Mouse (Mus musculus): ENCODE data around the gene Lrrc26. TPM values are rescaled to one million over a fixed set of nuclear protein-coding genes. Genes with fewer than 3 reads are reported as not detected.

Lrrc26 gene
- total RNA-seq, 2 experiments from 2014 or later = not detected

DNA sequence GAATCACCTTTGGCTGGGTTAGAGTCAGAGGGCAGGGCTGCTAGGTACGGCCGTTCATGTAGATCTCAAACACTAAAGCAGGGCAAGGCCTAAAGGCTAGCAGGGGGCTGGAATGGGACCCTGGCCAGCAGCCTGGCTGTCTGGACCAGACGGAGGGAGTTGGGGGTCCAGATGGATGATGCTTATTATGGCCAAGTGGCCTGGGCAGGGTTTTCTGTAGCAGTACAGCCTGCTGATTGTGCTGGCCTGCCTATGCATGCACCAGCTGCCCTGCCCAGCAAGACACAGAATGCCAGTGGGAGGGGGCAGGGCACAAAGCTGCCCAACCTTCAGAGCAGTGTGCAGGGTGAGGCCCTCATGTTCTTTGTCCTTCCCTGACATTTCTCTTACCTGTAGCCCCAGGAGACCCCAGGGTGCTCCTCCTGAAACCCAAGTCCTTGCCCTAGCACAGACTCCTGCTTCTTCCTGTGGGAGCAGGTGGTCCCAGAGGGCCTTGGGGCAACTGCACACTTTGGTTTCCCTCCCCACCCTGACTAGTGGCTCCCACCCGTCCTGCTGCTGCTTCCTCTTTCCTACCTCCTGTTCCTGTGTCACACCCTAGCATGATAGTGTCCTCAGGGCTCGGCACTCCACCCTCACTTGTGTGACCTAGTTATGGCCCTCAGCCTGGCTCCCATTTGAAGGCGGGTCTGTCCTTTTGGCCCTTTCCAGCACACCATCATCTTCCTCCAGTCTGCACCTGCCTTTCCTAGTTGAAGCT lies 23.6 kb upstream of the Lrrc26 start:
- no peak for DNase-seq (ENCODE audit: low spot score in 2 of 2)

DNA sequence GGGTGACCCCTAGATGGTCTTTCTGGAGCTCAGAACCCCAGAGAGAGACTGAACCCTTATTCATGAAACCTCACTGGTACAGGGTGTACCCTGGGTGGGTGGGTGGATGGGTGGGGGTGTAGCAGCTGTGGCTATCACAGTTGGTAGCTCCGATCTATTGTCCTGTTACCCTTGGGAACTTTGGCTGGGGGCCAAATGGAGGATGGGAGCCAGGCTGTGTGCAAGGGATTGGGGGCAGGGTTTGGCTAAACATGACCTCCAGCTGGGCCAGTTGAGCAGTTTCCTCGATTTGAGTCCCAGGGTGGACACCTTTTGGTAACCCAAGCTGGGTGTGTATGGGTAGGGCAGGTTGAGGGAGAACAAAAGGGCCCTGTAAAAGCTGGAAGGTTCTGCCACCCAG lies 23.0 kb upstream of the Lrrc26 start:
- DNase-seq (ENCODE audit: low spot score in 2 of 2) = peak in 1 of 2 experiments; percentile 35

GRCm38 (mm10) chr2:25267241-25267640 lies 22.5 kb upstream of the Lrrc26 start:
- no peak for DNase-seq (ENCODE audit: low spot score in 2 of 2)

DNA sequence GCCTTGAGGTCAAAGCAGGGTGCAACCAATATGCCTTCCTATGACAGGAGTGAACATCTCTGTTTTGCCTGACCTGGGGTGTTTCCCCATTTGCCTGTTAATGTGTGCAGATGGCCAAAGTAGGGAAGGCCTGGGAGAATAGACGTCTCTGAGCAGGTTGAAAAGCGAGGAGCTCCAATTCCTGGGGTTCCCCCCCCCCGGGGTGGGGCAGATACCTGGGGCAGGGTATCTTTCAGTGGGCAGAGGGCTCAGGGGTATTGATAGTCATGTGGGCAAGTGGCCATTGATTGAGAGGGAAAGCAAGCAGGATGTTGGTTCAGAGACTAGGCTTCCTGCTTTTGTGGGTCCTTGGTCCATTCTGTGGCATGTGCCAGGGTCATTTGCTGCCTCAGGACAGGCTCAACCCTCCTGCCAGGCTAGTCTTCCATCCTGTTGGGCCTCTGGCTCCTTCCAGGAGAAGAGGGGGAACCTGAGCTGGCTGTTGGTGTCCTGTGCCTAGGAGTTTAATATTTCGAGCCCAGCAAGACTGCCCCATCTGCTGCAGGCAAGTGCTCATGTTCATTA lies 21.9 kb upstream of the Lrrc26 start:
- DNase-seq (ENCODE audit: low spot score in 2 of 2) = no peak

DNA sequence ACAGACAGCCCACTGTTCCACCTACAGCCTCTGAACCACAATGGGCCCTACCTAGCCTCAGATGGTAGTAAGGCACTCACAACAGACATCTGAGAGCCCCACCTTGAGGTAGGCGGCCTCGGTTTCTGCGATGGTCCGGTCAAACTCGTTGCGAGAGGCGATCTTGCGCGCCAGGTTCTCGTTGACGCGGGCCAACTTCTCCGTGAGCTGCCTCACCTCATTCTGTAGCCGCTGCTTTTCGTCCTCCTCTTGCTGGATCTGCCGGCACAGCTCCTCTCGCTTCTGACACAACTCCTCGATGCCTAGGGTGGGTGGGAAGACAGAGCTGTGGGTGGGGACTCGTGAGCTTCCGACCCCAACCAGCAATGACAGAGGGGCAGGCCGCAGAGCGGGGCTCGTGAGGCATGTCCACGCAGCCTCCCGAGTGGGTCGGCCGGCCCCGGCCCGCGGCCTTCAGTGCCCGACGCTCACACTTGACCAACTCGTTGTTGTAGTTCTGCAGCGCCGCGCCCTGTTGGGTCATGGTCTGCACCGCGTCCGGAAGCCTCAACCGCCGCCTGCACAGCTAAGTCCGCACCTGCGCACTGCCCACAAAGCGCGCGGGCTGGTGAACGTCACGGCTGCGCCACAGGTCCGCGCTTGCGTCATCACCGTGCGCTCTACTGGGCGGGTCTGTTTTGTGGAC lies 17.7 kb upstream of the Lrrc26 start, which contains the start of the genes Ssna1 and Anapc2:
Gene Ssna1, minus strand, starts transcription at position 612 of the 685 bp plus-strand sequence.
Gene Anapc2, plus strand, starts transcription at position 652 of the 685 bp plus-strand sequence.
- peak; percentile 98 to 99 for DNase-seq (ENCODE audit: low spot score in 2 of 2)

- no peak for DNase-seq (ENCODE audit: low spot score in 2 of 2)
Measured at GRCm38 (mm10) chr2:25272515-25272914, 17.2 kb upstream of the Lrrc26 start.

DNA sequence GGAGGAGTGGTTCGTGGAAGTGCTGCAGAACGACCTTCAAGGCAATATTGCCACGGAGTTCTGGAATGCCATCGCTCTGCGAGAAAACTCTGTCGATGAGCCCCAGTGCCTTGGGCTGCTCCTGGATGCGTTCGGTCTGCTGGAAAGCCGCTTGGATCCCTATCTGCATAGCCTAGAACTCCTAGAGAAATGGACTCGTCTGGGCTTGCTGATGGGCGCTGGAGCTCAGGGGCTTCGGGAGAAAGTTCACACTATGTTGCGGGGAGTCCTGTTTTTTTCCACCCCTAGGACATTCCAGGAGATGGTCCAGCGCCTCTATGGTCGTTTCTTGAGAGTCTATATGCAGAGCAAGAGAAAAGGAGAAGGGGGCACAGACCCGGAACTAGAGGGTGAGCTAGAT lies 16.7 kb upstream of the Lrrc26 start:
- DNase-seq (ENCODE audit: low spot score in 2 of 2) = no peak

DNA sequence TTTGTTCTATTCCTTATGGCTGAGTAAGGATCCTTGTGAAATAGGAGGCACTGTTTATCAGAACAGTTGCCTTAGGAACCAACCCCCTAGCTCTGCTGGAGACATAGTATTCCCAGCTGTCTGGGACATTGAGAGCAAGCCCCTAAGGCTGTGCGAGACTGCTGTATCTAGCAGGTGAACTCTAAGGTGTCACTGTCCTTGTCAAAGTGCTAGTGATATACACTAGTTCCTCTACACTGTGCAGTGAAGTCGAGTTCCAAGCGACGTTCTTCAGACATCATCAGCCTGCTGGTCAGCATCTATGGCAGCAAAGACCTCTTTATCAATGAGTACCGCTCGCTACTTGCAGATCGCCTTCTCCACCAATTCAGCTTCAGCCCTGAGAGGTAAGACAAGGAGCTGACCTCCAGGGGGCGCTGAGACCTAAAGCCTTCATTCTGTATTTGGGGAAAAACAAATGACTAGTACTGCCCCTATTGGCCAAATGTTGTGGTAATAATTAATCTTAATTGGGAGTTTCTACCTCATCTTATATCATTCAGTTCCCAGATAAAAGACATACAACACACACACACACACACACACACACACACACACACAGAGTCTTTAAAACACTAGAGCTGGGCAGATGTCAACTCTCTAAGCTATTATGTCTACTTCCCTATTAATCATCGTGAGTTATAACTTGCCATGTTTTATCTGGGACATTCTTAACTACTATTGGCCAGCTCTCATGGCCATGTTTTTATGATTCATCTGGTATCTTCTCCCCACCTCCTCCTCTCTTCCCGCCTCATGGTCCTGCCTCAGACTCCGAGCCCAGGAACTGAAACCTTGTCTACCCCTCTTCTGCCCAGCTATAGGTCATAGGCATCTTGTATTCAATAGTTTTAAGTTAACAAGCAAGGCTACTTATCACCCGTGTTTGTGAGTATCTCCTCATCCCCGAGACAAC lies 10.5 kb upstream of the Lrrc26 start:
- DNase-seq (ENCODE audit: low spot score in 2 of 2) = peak; percentile 73 to 79

GRCm38 (mm10) chr2:25285551-25285950 lies 4.2 kb upstream of the Lrrc26 start:
- no peak for DNase-seq (ENCODE audit: low spot score in 2 of 2)

- DNase-seq (ENCODE audit: low spot score in 2 of 2) = no peak
Measured at GRCm38 (mm10) chr2:25286314-25286713, 3.4 kb upstream of the Lrrc26 start.

GRCm38 (mm10) chr2:25286837-25287636 lies 2.7 kb upstream of the Lrrc26 start:
- DNase-seq (ENCODE audit: low spot score in 2 of 2) = no peak

- no peak for DNase-seq (ENCODE audit: low spot score in 2 of 2)
Measured at GRCm38 (mm10) chr2:25287927-25288649, 1.6 kb upstream of the Lrrc26 start, which contains the start of gene Tmem210. Gene Tmem210 (plus strand): TSS chr2:25288145.

- no peak for DNase-seq (ENCODE audit: low spot score in 2 of 2)
Measured at GRCm38 (mm10) chr2:25288734-25289345, 875 bp upstream of the Lrrc26 start.

- DNase-seq (ENCODE audit: low spot score in 2 of 2) = peak; percentile 53 to 72
Measured at GRCm38 (mm10) chr2:25290101-25290815, 543 bp downstream of the Lrrc26 start.

- DNase-seq (ENCODE audit: low spot score in 2 of 2) = no peak
Measured at GRCm38 (mm10) chr2:25290816-25291130, 1.1 kb downstream of the Lrrc26 start.

DNA sequence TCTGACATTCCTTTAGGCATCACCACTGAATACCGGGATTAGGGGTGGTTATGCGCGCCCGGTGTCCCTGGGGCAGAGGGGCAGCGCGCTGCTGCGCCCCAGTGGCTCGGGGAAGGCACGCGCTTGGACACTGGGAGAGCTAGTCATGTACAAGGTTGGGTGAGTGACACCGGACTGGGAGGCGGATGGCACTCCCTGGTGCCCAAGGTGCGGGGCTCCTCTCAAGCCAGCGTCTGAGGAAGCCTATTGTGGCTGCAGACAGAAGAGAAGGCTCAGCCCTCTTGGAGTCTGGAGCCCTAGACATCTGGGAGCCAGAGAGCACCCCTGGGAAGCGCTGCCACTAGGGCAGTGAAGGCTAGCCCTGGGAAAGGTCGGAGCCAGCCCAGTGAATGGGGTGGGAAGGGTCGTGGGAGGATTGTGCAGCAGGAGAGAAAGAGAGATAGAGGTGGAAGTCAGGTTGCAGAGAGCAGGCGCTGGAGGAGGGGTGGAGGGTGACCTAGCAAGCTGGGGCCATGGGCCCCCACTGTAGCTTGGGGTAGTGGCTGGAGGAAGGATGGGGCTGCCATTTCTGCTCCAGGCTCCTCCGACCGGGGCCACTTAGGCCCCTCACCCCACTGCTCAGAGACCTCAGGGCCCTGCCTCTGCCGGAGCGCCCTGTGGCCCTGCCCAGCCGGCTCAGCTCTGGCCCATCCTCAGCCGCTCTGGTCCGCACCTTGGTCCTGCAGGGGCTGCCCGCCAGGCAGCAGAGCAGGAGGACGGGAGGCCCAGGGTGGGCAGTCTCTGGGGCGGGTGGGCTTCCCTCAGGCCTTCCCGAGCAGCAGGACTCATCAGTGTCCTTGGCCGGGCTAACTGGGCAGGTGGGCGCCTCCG lies 1.7 kb downstream of the Lrrc26 start:
- DNase-seq (ENCODE audit: low spot score in 2 of 2) = no peak

- peak; percentile 43 to 67 for DNase-seq (ENCODE audit: low spot score in 2 of 2)
Measured at GRCm38 (mm10) chr2:25292054-25292544, 2.4 kb downstream of the Lrrc26 start.
